Mouse (Mus musculus): ENCODE measurements around the gene Smg6. TPM values are rescaled to one million over a fixed set of nuclear protein-coding genes. Genes with fewer than 3 reads are reported as not detected.

Smg6 gene
- polyA plus RNA-seq, 1 experiment from 2014 or later, result 11.3 TPM

DNA sequence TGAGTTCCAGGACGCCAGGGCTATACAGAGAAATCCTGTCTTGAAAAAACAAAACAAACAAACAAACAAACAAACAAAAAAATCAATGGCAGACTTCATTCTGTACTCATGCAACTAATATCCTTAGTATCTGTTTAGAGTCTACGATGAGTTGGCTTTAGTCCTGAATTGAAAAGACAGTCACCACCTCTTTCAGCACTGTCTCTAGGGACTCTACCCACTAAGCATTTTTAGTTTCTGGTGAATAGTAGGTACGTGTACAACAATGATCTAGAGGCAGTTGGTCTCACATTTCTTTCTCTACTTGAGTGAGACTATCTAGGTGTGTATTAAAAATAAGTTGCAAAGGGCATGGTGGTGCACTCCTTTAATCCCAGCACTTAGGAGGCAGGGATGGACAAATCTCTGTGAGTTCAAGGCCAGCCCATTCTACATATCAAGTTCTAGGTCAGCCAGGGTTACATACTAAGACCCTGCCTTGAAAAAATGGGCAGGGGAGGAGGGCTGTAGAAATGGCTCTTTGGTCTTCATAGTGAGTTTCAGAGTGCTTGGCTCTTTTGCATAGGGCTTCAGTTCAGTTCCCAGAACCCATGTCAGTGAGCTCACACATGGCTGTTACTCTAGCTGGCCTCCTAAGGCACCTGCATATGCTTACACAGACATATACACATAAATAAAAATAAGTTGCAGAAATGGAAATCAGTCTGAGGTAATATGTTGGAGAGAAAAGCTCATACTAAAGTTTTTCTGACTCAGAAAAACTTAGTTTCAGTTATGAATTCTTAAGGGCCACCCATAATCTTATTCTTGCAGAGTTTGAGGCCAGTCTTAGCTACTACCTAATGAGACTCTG is 51.4 kb downstream of the Smg6 start:
- ATAC-seq (replicated peaks; ENCODE audit: insufficient number of reproducible peaks, low FRiP score, low TSS enrichment), result no peak
- H3K27me3 ChIP-seq (ENCODE audit: control insufficient read depth, insufficient read depth, low read length), result no peaks in the 10 kb centered on the region
- H3K27ac ChIP-seq (ENCODE audit: low read depth, low read length), result no peak overlapping the region
- no peak overlapping the region for H3K4me3 ChIP-seq (ENCODE audit: low read depth, low read length)
- no peak overlapping the region for H3K4me2 ChIP-seq
- no peak overlapping the region for H3K9ac ChIP-seq (ENCODE audit: low read depth, low read length)
- no peaks in the 10 kb centered on the region for H3K36me3 ChIP-seq (ENCODE audit: control insufficient read depth, insufficient read depth, low read length)
- no peaks in the 10 kb centered on the region for H3K4me1 ChIP-seq (ENCODE audit: control insufficient read depth, insufficient read depth, low read length)
- no peaks in the 10 kb centered on the region for H3K9me3 ChIP-seq (replicated peaks; ENCODE audit: control insufficient read depth, low read length)
- 82% methylated on average over 3 of the region's 3 CpGs for WGBS (ENCODE audit: insufficient replicate concordance)

DNA sequence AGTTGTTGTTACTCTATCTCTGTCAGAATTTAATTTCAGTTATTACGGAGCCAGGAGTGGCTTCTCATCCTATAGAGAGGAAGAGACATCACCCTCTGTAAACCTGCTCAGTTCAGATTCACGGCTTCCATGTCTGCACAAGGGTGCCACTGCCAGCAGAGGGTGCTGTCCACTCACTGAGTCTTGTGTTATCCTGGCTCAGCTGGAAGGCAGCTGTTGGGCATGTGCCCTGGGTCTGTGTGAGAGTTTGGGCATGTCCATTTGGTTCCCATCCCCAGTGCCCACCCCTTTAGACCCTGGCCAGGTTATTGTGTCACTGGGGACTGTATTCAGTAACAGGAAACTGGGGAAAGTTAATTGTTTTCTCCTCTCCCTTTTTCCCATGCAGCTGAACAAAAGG is 55.8 kb downstream of the Smg6 start:
- Histone ChIP-seq H3K4me1 (ENCODE audit: control insufficient read depth, insufficient read depth, low read length) (no peaks in the 10 kb centered on the region), H3K4me2 (no peak overlapping the region), H3K9me3 (replicated peaks; ENCODE audit: control insufficient read depth, low read length) (no peaks in the 10 kb centered on the region), H3K27me3 (ENCODE audit: control insufficient read depth, insufficient read depth, low read length) (no peaks in the 10 kb centered on the region), H3K4me3 (ENCODE audit: low read depth, low read length) (no peak overlapping the region), H3K9ac (ENCODE audit: low read depth, low read length) (no peak overlapping the region), H3K36me3 (ENCODE audit: control insufficient read depth, insufficient read depth, low read length) (no peaks in the 10 kb centered on the region), H3K27ac (ENCODE audit: low read depth, low read length) (no peak overlapping the region)
- 38% methylated on average over 2 of the region's 2 CpGs for WGBS (ENCODE audit: insufficient replicate concordance)
- ATAC-seq (replicated peaks; ENCODE audit: insufficient number of reproducible peaks, low FRiP score, low TSS enrichment), result no peak

DNA sequence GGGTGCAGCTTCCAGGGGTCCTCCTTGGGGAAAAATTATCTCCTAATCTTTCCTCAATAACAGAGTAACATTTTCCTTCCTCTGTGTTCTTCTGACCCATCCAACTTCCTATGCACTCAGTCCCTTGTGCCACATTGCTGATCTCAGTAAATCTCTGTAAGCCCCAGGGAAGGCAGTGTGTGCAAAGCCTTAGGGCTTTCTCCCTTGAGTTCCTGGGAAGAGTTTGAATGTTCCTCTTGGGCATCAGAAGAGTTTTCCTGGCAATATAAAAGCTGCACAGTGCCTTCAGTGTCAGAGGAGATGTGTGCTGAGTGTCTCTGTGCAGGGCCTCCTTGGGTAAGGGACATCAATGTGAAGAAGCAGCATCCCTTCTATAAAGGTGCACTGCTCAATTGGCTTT is 56.6 kb downstream of the Smg6 start:
- Histone ChIP-seq H3K36me3 (ENCODE audit: control insufficient read depth, insufficient read depth, low read length) (no peaks in the 10 kb centered on the region), H3K27me3 (ENCODE audit: control insufficient read depth, insufficient read depth, low read length) (no peaks in the 10 kb centered on the region), H3K9me3 (replicated peaks; ENCODE audit: control insufficient read depth, low read length) (no peaks in the 10 kb centered on the region), H3K4me2 (no peak overlapping the region), H3K4me1 (ENCODE audit: control insufficient read depth, insufficient read depth, low read length) (no peaks in the 10 kb centered on the region), H3K27ac (ENCODE audit: low read depth, low read length) (no peak overlapping the region), H3K4me3 (ENCODE audit: low read depth, low read length) (no peak overlapping the region), H3K9ac (ENCODE audit: low read depth, low read length) (no peak overlapping the region)
- no peak for ATAC-seq (replicated peaks; ENCODE audit: insufficient number of reproducible peaks, low FRiP score, low TSS enrichment)

DNA sequence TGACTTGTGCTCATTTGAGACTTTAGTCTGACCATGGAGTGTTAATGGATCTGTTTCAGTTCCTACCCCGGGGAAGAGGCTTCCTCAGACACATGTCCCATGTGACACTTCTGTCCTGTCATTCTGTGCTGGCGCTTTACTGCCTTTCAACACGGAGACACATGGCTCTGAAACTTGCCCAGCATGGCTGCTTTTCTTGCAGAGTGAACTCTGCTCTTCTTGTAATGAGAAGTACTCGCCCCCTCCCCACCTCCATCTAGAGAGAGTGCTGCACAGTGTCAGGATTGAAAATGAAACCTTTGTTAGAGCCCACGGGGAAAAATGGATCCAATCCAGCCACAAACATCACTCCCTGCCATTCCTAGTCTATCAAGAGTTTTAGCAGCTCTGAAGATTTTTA is 62.5 kb downstream of the Smg6 start:
- no peaks in the 10 kb centered on the region for H3K9me3 ChIP-seq (replicated peaks; ENCODE audit: control insufficient read depth, low read length)
- H3K27me3 ChIP-seq (ENCODE audit: control insufficient read depth, insufficient read depth, low read length), result no peaks in the 10 kb centered on the region
- no peak overlapping the region for H3K4me3 ChIP-seq (ENCODE audit: low read depth, low read length)
- peaks cover 18% of the 10 kb centered on the region; the same call in 1 of the 2 replicates for H3K4me1 ChIP-seq (ENCODE audit: control insufficient read depth, insufficient read depth, low read length)
- H3K36me3 ChIP-seq (ENCODE audit: control insufficient read depth, insufficient read depth, low read length), result no peaks in the 10 kb centered on the region
- ATAC-seq (replicated peaks; ENCODE audit: insufficient number of reproducible peaks, low FRiP score, low TSS enrichment), result no peak
- no peak overlapping the region for H3K4me2 ChIP-seq
- no peak overlapping the region for H3K9ac ChIP-seq (ENCODE audit: low read depth, low read length)
- no peak overlapping the region for H3K27ac ChIP-seq (ENCODE audit: low read depth, low read length)
- WGBS (ENCODE audit: insufficient replicate concordance), result 47% methylated on average over 5 of the region's 5 CpGs

DNA sequence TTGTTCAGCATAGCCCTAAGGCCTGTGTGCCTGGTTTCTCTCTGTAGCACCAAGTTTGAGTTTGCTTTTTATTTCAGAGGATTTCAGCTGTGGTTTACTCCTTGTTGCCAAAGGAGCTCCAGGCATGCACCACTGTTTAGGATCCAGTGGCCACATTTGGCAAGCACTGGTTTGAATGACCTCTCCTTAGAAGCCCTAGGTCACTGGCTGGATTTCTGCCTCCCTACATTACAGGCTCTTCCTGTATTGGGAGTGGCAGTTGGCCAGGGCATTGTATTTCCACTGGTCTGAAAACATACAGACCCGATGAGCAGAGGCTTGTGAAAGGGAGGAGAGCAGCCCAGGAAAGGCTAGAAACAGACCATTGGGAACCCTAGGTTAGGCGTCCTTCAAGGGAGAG is 63.4 kb downstream of the Smg6 start:
- H3K27ac ChIP-seq (ENCODE audit: low read depth, low read length), result 0 out of 2 replicates have a peak overlapping the region, but pooled peaks have one; percentile 2

DNA sequence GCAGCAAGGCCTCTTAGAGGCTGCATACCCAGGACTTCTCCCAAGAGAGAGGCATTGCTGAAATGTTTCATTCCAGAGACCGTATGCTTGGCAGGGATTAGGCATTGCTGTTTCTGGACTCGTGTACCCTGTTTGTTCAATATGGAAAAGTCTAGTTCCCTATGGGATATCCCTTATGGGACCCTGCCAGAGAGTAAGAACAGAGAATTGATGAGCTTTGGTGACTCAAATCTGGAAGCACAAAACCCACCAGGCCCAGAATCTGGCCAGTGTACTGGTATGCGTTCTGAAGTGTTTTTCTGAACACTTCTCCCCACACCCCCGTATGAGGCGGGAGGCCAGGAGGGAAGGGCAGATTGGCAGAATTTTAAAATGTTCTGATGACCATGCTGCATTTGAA is 64.9 kb downstream of the Smg6 start:
- H3K36me3 ChIP-seq (ENCODE audit: control insufficient read depth, insufficient read depth, low read length), result no peaks in the 10 kb centered on the region
- no peak overlapping the region for H3K27ac ChIP-seq (ENCODE audit: low read depth, low read length)
- H3K4me3 ChIP-seq (ENCODE audit: low read depth, low read length), result no peak overlapping the region
- H3K27me3 ChIP-seq (ENCODE audit: control insufficient read depth, insufficient read depth, low read length), result no peaks in the 10 kb centered on the region
- 77% methylated on average over 5 of the region's 5 CpGs for WGBS (ENCODE audit: insufficient replicate concordance)
- no peak for ATAC-seq (replicated peaks; ENCODE audit: insufficient number of reproducible peaks, low FRiP score, low TSS enrichment)
- H3K9me3 ChIP-seq (replicated peaks; ENCODE audit: control insufficient read depth, low read length), result no peaks in the 10 kb centered on the region
- H3K4me1 ChIP-seq (ENCODE audit: control insufficient read depth, insufficient read depth, low read length), result peaks cover 18% of the 10 kb centered on the region; the same call in 1 of the 2 replicates
- H3K9ac ChIP-seq (ENCODE audit: low read depth, low read length), result no peak overlapping the region
- no peak overlapping the region for H3K4me2 ChIP-seq

More for the DNA sequence above, 63.4 kb downstream of the Smg6 start:
- Histone ChIP-seq H3K4me2 (no peak overlapping the region), H3K27me3 (ENCODE audit: control insufficient read depth, insufficient read depth, low read length) (no peaks in the 10 kb centered on the region), H3K4me1 (ENCODE audit: control insufficient read depth, insufficient read depth, low read length) (peaks cover 18% of the 10 kb centered on the region; the same call in 1 of the 2 replicates), H3K36me3 (ENCODE audit: control insufficient read depth, insufficient read depth, low read length) (no peaks in the 10 kb centered on the region), H3K9ac (ENCODE audit: low read depth, low read length) (no peak overlapping the region), H3K4me3 (ENCODE audit: low read depth, low read length) (no peak overlapping the region), H3K9me3 (replicated peaks; ENCODE audit: control insufficient read depth, low read length) (no peaks in the 10 kb centered on the region)
- 61% methylated on average over 2 of the region's 2 CpGs for WGBS (ENCODE audit: insufficient replicate concordance)
- ATAC-seq (replicated peaks; ENCODE audit: insufficient number of reproducible peaks, low FRiP score, low TSS enrichment), result no peak

DNA sequence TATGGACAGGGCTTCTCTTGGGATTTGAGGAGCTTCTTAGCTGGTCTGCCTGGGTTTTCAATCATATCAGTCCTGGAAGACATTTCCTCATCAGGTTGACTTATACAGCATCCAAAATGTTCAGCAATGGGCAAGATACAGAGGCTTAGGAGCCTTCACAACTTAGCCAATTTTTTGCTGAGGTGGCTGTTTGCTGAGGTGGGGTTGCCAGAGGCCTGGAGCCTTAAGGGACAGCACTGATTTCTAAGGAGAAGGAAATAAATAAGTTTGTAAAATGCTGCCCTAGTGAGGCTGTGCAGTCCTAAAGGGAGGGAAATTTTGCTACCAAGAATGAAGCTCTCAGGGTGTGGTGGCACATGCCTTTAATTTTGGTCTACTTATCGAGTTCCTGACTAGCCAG is 65.7 kb downstream of the Smg6 start:
- Histone ChIP-seq H3K9ac (ENCODE audit: low read depth, low read length) (no peak overlapping the region), H3K27me3 (ENCODE audit: control insufficient read depth, insufficient read depth, low read length) (no peaks in the 10 kb centered on the region), H3K9me3 (replicated peaks; ENCODE audit: control insufficient read depth, low read length) (no peaks in the 10 kb centered on the region), H3K4me1 (ENCODE audit: control insufficient read depth, insufficient read depth, low read length) (peaks cover 18% of the 10 kb centered on the region; the same call in 1 of the 2 replicates), H3K27ac (ENCODE audit: low read depth, low read length) (no peak overlapping the region), H3K36me3 (ENCODE audit: control insufficient read depth, insufficient read depth, low read length) (no peaks in the 10 kb centered on the region; the same call in 1 of the 2 replicates), H3K4me2 (no peak overlapping the region), H3K4me3 (ENCODE audit: low read depth, low read length) (no peak overlapping the region)
- 82% methylated on average over 1 of the region's 1 CpGs for WGBS (ENCODE audit: insufficient replicate concordance)
- ATAC-seq (replicated peaks; ENCODE audit: insufficient number of reproducible peaks, low FRiP score, low TSS enrichment), result no peak

DNA sequence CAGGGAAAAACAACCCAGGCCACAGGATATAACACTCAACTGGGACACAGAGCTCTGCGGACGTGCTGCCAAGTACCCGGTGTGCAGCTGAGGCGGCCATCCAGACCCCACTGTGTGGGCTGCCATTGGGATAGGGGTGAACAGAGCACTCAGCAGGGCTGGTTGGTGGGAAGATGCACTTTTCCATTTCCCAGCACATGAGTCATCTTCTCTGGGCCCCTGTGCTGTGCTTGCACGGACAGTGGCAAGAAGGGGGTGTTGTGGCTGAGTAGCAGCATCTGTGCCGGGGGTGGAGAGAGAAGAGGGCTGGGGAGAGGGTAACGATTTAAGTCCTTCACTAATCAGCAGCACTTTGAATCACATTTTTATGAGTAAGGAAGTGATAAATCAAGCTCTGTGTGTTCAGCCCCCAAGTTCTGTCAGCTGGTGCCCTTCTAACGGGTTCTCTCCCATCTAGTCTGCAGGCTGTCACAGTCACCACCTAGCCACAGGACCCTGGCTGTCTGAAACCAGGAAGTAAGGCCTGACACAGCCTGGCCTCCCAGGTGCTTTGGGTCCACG is 66.9 kb downstream of the Smg6 start:
- no peaks in the 10 kb centered on the region; the same call in 1 of the 2 replicates for H3K36me3 ChIP-seq (ENCODE audit: control insufficient read depth, insufficient read depth, low read length)
- 69% methylated on average over 9 of the region's 9 CpGs for WGBS (ENCODE audit: insufficient replicate concordance)
- no peak overlapping the region for H3K4me2 ChIP-seq
- no peak overlapping the region for H3K9ac ChIP-seq (ENCODE audit: low read depth, low read length)
- H3K27me3 ChIP-seq (ENCODE audit: control insufficient read depth, insufficient read depth, low read length), result no peaks in the 10 kb centered on the region
- H3K9me3 ChIP-seq (replicated peaks; ENCODE audit: control insufficient read depth, low read length), result no peaks in the 10 kb centered on the region
- H3K4me3 ChIP-seq (ENCODE audit: low read depth, low read length), result no peak overlapping the region
- peak overlapping the region; percentile 29; the same call in 1 of the 2 replicates for H3K27ac ChIP-seq (ENCODE audit: low read depth, low read length)
- 0 out of 2 replicates have a peak, but pooled peaks have one; percentile 35 for ATAC-seq (replicated peaks; ENCODE audit: insufficient number of reproducible peaks, low FRiP score, low TSS enrichment)
- H3K4me1 ChIP-seq (ENCODE audit: control insufficient read depth, insufficient read depth, low read length), result peaks cover 18% of the 10 kb centered on the region; the same call in 1 of the 2 replicates

Data from heart, embryonic 11.5 days (tissue).